8 mouse cellular contexts compared by ENCODE assay signal in the genomic region with DNA sequence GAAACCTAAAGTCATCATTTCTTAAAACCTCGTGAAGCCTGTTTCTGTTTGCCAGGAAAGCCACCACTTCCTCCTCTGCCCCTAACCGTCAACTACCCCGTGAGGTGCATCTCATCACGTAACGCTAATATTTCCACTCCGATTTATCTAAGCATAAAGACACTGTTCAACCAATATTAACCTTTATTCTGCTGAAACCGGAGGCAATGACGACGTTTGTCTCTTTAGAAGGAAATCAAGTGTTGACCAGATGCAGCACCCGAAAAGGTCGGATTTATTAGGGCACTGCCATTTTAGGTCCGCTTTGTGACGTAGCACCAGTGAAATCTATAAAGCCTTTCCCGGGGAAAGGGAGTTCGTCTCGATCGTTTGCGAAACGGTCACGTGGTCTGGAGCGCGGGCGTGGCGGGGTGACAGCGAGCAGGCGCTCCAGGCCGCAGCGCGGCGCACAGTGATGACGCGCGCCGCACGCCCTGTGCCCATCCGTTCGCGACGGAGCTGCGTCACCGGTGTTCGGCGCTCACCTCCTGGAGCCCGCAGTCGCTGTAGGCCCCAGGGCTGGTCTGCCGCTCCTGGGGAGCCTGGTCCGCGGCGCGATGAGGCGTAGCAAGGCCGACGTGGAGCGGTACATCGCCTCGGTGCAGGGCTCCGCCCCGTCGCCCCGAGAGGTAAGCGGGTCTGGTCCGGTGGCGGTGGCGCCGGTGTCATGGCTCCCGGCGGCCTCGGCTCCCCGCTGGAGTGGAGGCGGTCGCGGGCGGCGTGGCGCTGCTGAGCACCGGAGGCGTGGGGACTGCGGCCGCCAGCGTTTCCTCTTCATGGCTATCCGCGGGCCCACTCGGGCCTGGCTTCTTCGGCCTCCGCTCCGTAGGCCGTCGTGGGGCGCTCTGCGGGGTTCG. TPM values are rescaled to one million over a fixed set of nuclear protein-coding genes. Genes with fewer than 3 reads are reported as not detected.
DNase-seq lines count a peak whose midpoint lies in the region; ATAC-seq and TF ChIP-seq lines count a peak whose summit lies in the region.

A gene (plus strand): TSS at position 537 of the 896 bp plus-strand sequence.

- TF ChIP-seq CTCF in MEL (IDR thresholded peaks at IDR 0.05 in 2 of 3, conservative IDR thresholded peaks at IDR 0.05 in 1 of 3; ENCODE audit: control insufficient read depth in 1 of 3, insufficient read depth in 1 of 3, low read depth in 2 of 3, low read length in 3 of 3, poor library complexity in 1 of 3, severe bottlenecking in 1 of 3) = peak in 1 of 3 experiments; percentile 7; a peak in 1 of 6 replicates
- TF ChIP-seq CTCF in cerebellum, adult 2 months (IDR thresholded peaks at IDR 0.05; ENCODE audit: borderline replicate concordance, insufficient read depth, low read depth, low read length) = no peak
- peak; percentile 47 for TF ChIP-seq CTCF in forebrain, postnatal 0 days (IDR thresholded peaks at IDR 0.05; ENCODE audit: low read depth)

- no peaks in the 10 kb centered on the region for H3K27me3 ChIP-seq in MEL (ENCODE audit: control insufficient read depth in 1 of 2, insufficient read depth in 2 of 2, low read length in 2 of 2)
- H3K27me3 ChIP-seq in cerebellum, adult 2 months (ENCODE audit: control insufficient read depth, insufficient read depth, low read length) = no peaks in the 10 kb centered on the region
- H3K27me3 ChIP-seq in forebrain, postnatal 0 days (ENCODE audit: insufficient read depth, low read length) = no peaks in the 10 kb centered on the region
- no peaks in the 10 kb centered on the region for H3K27me3 ChIP-seq in lung, embryonic 15.5 days

- peak within 1 kb of the TSS; percentile 97 for H3K9ac ChIP-seq in MEL (ENCODE audit: control insufficient read depth, low read depth, low read length, poor library complexity, severe bottlenecking)
- peak within 1 kb of the TSS; percentile 87 for H3K9ac ChIP-seq in forebrain, postnatal 0 days
- H3K9ac ChIP-seq in lung, embryonic 15.5 days = peak within 1 kb of the TSS; percentile 93

- peak; percentile 7 to 56; a peak in 2 of 4 replicates for TF ChIP-seq EP300 in MEL (IDR thresholded peaks at IDR 0.05; ENCODE audit: low read depth in 1 of 2, low read length in 2 of 2)

- ATAC-seq in forebrain, postnatal 0 days = peak; percentile 98
- ATAC-seq in lung, embryonic 15.5 days (ENCODE audit: borderline replicate concordance, extremely low read depth, low FRiP score, low TSS enrichment) = peak; percentile 99

- WGBS in cerebellum, adult 2 months = under 1% methylated on average over 72 of the region's 91 CpGs
- WGBS in forebrain, postnatal 0 days = under 1% methylated on average over 90 of the region's 91 CpGs
- WGBS in lung, embryonic 15.5 days = under 1% methylated on average over 81 of the region's 91 CpGs

- peak; percentile 99 for DNase-seq in MEL (ENCODE audit: low read depth, low spot score)
- DNase-seq in cerebellum, adult 2 months = peak; percentile 98 to 99
- peak; percentile 100 for DNase-seq in forebrain, postnatal 0 days
- peak; percentile 98 for DNase-seq in heart, postnatal 4 days
- DNase-seq in layer of hippocampus, adult 8-10 months (ENCODE audit: low spot score in 2 of 2) = peak; percentile 97 to 98
- peak; percentile 97 for DNase-seq in ovary, adult 18-20 months (ENCODE audit: low spot score)
- DNase-seq in thymus, postnatal 0 days (ENCODE audit: low spot score) = peak; percentile 99

- TF ChIP-seq POLR2A in MEL (IDR thresholded peaks at IDR 0.05; ENCODE audit: control insufficient read depth in 1 of 2, insufficient read depth in 1 of 2, low read depth in 1 of 2, low read length in 2 of 2, poor library complexity in 1 of 2) = peak; percentile 74 to 95
- peak; percentile 86 for TF ChIP-seq POLR2A in cerebellum, adult 2 months (IDR thresholded peaks at IDR 0.05; ENCODE audit: borderline replicate concordance, insufficient read depth, low read length)

- H3K27ac ChIP-seq in MEL (ENCODE audit: control insufficient read depth, low read depth, low read length) = peak within 1 kb of the TSS; percentile 100
- H3K27ac ChIP-seq in cerebellum, adult 2 months (ENCODE audit: insufficient read depth, low read length) = peak within 1 kb of the TSS; percentile 92
- peak within 1 kb of the TSS; percentile 92 for H3K27ac ChIP-seq in forebrain, postnatal 0 days (ENCODE audit: low read depth, low read length)
- H3K27ac ChIP-seq in lung, embryonic 15.5 days = peak within 1 kb of the TSS; percentile 97

- H3K36me3 ChIP-seq in MEL (ENCODE audit: control insufficient read depth in 1 of 2, insufficient read depth in 2 of 2, low read length in 2 of 2) = peaks cover 2 to 32% of the 10 kb centered on the region in 2 experiments
- no peaks in the 10 kb centered on the region for H3K36me3 ChIP-seq in forebrain, postnatal 0 days (ENCODE audit: insufficient read depth)
- 0 out of 2 replicates have a peak, but pooled peaks cover 2% of the 10 kb centered on the region for H3K36me3 ChIP-seq in lung, embryonic 15.5 days

- peaks cover 41% of the 10 kb centered on the region for H3K79me2 ChIP-seq in MEL (ENCODE audit: control insufficient read depth, insufficient read depth, low read length, poor library complexity)

- TF ChIP-seq RAD21 in MEL (IDR thresholded peaks at IDR 0.05; ENCODE audit: low read depth, low read length) = no peak

- peak within 1 kb of the TSS; percentile 71 for H3K4me2 ChIP-seq in forebrain, postnatal 0 days (ENCODE audit: low read depth)
- H3K4me2 ChIP-seq in lung, embryonic 15.5 days = peak within 1 kb of the TSS; percentile 61

- H3K4me3 ChIP-seq in MEL (ENCODE audit: control insufficient read depth in 1 of 2, insufficient read depth in 1 of 2, low read depth in 2 of 2, low read length in 2 of 2) = peak within 1 kb of the TSS; percentile 96 to 98
- H3K4me3 ChIP-seq in cerebellum, adult 2 months (replicated peaks; ENCODE audit: insufficient read depth, low read depth, low read length) = peak within 1 kb of the TSS; percentile 68
- H3K4me3 ChIP-seq in forebrain, postnatal 0 days (ENCODE audit: low read depth, low read length) = peak within 1 kb of the TSS; percentile 85
- H3K4me3 ChIP-seq in lung, embryonic 15.5 days = peak within 1 kb of the TSS; percentile 93

- H3K9me3 ChIP-seq in MEL (replicated peaks; ENCODE audit: insufficient read depth, low read length) = no peaks in the 10 kb centered on the region
- no peaks in the 10 kb centered on the region for H3K9me3 ChIP-seq in forebrain, postnatal 0 days (ENCODE audit: low read length)
- H3K9me3 ChIP-seq in lung, embryonic 15.5 days = no peaks in the 10 kb centered on the region

- peaks cover 11 to 24% of the 10 kb centered on the region in 2 experiments for H3K4me1 ChIP-seq in MEL (ENCODE audit: control insufficient read depth in 1 of 2, insufficient read depth in 2 of 2, low read length in 2 of 2)
- no peaks in the 10 kb centered on the region for H3K4me1 ChIP-seq in cerebellum, adult 2 months (ENCODE audit: control insufficient read depth, insufficient read depth, low read length)
- H3K4me1 ChIP-seq in forebrain, postnatal 0 days (ENCODE audit: insufficient read depth) = peaks cover 10% of the 10 kb centered on the region; the same call in 1 of the 2 replicates
- peaks cover 9% of the 10 kb centered on the region for H3K4me1 ChIP-seq in lung, embryonic 15.5 days

TF ChIP-seq in MEL, 35 proteins besides CTCF, POLR2A, EP300 and RAD21 (continues in another document):
- peak; percentile 82; the same call in 1 of the 2 replicates for TF ChIP-seq CHD1 (IDR thresholded peaks at IDR 0.05; ENCODE audit: low read depth, low read length)
- TF ChIP-seq KAT2A (conservative IDR thresholded peaks at IDR 0.05; ENCODE audit: low read depth, low read length) = peak; percentile 82
- TF ChIP-seq USF2 (IDR thresholded peaks at IDR 0.05; ENCODE audit: borderline replicate concordance in 1 of 2, insufficient read depth in 1 of 2, low read depth in 1 of 2, low read length in 2 of 2) = peak; percentile 66 to 90; a peak in 3 of 4 replicates
- TF ChIP-seq ETS1 (IDR thresholded peaks at IDR 0.05; ENCODE audit: low read depth, low read length) = peak; percentile 79
- TF ChIP-seq JUND (IDR thresholded peaks at IDR 0.05; ENCODE audit: low read depth, low read length) = peak; percentile 13; the same call in 1 of the 2 replicates
- peak; percentile 71 for TF ChIP-seq NRF1 (IDR thresholded peaks at IDR 0.05; ENCODE audit: insufficient read depth, low read depth, low read length, poor library complexity, severe bottlenecking)
- no peak; the same call in none of the 2 replicates for TF ChIP-seq MYC (IDR thresholded peaks at IDR 0.05; ENCODE audit: low read depth, low read length)
- peak; percentile 92 for TF ChIP-seq NELFE (IDR thresholded peaks at IDR 0.05; ENCODE audit: low read depth, low read length)
- no peak for TF ChIP-seq TAL1 (IDR thresholded peaks at IDR 0.05; ENCODE audit: low read length)
- no peak for TF ChIP-seq GATA1 (IDR thresholded peaks at IDR 0.05; ENCODE audit: low read depth, low read length)
- peak; percentile 28; the same call in 1 of the 2 replicates for TF ChIP-seq BHLHE40 (IDR thresholded peaks at IDR 0.05; ENCODE audit: borderline replicate concordance, low read depth, low read length)
- TF ChIP-seq MAZ (IDR thresholded peaks at IDR 0.05; ENCODE audit: low read depth, low read length) = no peak
- no peak for TF ChIP-seq CHD2 (IDR thresholded peaks at IDR 0.05; ENCODE audit: low read length)
- no peak for TF ChIP-seq ZKSCAN1 (IDR thresholded peaks at IDR 0.05; ENCODE audit: low read depth, low read length)
- TF ChIP-seq MAX (IDR thresholded peaks at IDR 0.05; ENCODE audit: low read length) = peak; percentile 96
- TF ChIP-seq MYB (IDR thresholded peaks at IDR 0.05; ENCODE audit: low read depth, low read length) = peak; percentile 83
- TF ChIP-seq UBTF (IDR thresholded peaks at IDR 0.05; ENCODE audit: borderline replicate concordance, insufficient read depth, low read depth, low read length) = 0 out of 2 replicates have a peak, but pooled peaks have one; percentile 39
- TF ChIP-seq MXI1 (IDR thresholded peaks at IDR 0.05; ENCODE audit: low read depth, low read length) = peak; percentile 95
- 0 out of 2 replicates have a peak, but pooled peaks have one; percentile 28 for TF ChIP-seq POLR2AphosphoS5 (IDR thresholded peaks at IDR 0.05; ENCODE audit: borderline replicate concordance, low read depth, low read length)

RNA-seq across cellular contexts. Expression of the gene that starts here (rescaled TPM):
- 73.5 and 82.4 TPM in 2 replicates for total RNA-seq in MEL (2012; rRNA removed)
- 100 to 1,000 TPM in 1 of 2 experiments, 10 to 100 TPM in 1; 52.3 to 114 TPM for polyA plus RNA-seq in MEL (2012; ENCODE audit: insufficient read depth in 1 of 2, insufficient read length in 2 of 2, low read depth in 1 of 2, low replicate concordance in 2 of 2, missing spikeins in 1 of 2)
- 17.3 and 17.8 TPM in 2 replicates for polyA plus RNA-seq in cerebellum, adult 2 months (2012; rRNA removed)
- total RNA-seq in forebrain, postnatal 0 days (2014; rRNA removed) = 51.6 and 65.4 TPM in 2 replicates
- 7.1 and 10.9 TPM in 2 replicates for polyA plus RNA-seq in forebrain, postnatal 0 days (2015; fragmentation: Nextera tagmentation; extraction: Ambion mirVana)
- total RNA-seq in heart, postnatal 4 days (2021) = 10 to 100 TPM; 67.4 to 67.5 TPM
- total RNA-seq in layer of hippocampus, adult 8-10 months (2022) = 10 to 100 TPM; 73.9 to 89.2 (median 84.7) TPM
- polyA plus RNA-seq in lung, embryonic 15.5 days (2015; fragmentation: Nextera tagmentation; extraction: Ambion mirVana) = 26.5 and 27.9 TPM in 2 replicates
- 19.3 and 21.8 TPM in 2 replicates for polyA plus RNA-seq in thymus, postnatal 0 days (2015; fragmentation: Nextera tagmentation; extraction: Ambion mirVana)

Comparison
In these comparisons a context has a peak if more than half of its experiments do, and no peak if none do; other contexts are left out.
1. Peak in every context shown above with its lines: DNase-seq, ATAC-seq, H3K4me3 ChIP-seq and H3K27ac ChIP-seq.